Mouse (Mus musculus): Measurements from ENCODE around the gene Phf13.

- TF ChIP-seq CTCF (IDR thresholded peaks at IDR 0.05; ENCODE audit: low read depth, low read length) (no peak), POLR2A (IDR thresholded peaks at IDR 0.05; ENCODE audit: borderline replicate concordance, low read depth, low read length) (no peak)
Observed at GRCm38 (mm10) chr4:151948497-151949471, 47.3 kb downstream of the Phf13 start.

All from bone marrow macrophage, adult 2 months (primary cell).